In the genomic region with DNA sequence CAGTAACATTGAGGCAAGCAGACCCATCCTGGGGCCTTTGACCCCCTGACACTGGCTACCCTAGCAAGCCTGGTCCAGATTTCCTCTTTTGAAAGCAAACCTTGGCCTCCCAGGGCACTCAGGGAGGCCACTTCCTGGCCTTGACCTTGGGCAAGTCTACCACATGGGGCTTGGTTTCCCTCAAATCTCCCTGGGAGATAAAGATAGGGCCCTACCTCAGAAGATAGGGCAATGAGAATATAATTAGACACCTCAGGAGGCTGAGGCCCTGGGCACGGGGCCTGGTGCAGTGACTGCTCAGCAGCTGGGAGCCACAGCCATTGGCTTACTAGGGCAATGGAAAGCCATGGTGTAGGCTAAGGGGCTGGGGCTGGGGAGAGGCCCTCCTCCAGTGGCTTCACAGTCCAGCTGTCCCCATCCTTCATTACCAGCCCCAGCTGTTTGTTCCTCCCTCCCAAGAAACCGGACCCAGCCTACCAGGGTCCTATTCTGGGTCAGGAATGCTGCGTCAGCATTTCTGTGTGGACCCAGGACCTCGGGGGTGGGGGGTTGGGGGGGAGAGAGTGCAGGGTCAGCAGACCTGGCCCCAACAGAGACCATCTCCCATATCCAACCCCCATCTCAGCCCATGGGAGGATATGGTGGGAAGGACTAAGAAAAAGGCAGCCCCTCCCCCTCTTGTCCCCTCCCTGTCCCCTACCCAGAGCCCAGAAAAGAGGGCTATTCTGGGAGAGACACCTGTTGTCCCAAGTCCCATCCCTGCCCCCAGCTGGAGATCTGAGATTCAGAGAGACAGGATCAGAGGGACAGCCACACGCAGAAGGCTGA, we compare ENCODE assay signal across 12 mouse cellular contexts. TPM values are rescaled to one million over a fixed set of nuclear protein-coding genes. Genes with fewer than 3 reads are reported as not detected.
DNase-seq lines count a peak whose midpoint lies in the region; ATAC-seq lines count a peak whose summit lies in the region.
"Had no signal": no experiment of that assay in that cellular context is flagged by ENCODE, and none has a peak within 500 bp of the region (broad histone marks: within the 10 kb centered on the region; RNA-seq: fewer than 3 reads in every experiment).

No protein-coding gene starts in this region.

- no peaks in the 10 kb centered on the region for H3K9me3 ChIP-seq in liver, embryonic 15.5 days (replicated peaks)
- no peaks in the 10 kb centered on the region for H3K9me3 ChIP-seq in embryonic facial prominence, embryonic 13.5 days
- H3K9me3 ChIP-seq in intestine, embryonic 15.5 days: no peaks in the 10 kb centered on the region

- WGBS in liver, embryonic 15.5 days (ENCODE audit: insufficient replicate concordance): 27% methylated on average over 5 of the region's 5 CpGs
- WGBS in embryonic facial prominence, embryonic 13.5 days: 50% methylated on average over 5 of the region's 5 CpGs
- WGBS in intestine, embryonic 15.5 days: 54% methylated on average over 5 of the region's 5 CpGs

- H3K36me3 ChIP-seq in liver, embryonic 15.5 days (replicated peaks): no peaks in the 10 kb centered on the region
- H3K36me3 ChIP-seq in embryonic facial prominence, embryonic 13.5 days: no peaks in the 10 kb centered on the region
- H3K36me3 ChIP-seq in intestine, embryonic 15.5 days: no peaks in the 10 kb centered on the region

- 0 out of 2 replicates have a peak, but pooled peaks have one; percentile 23 for ATAC-seq in liver, embryonic 15.5 days (ENCODE audit: insufficient read depth)
- ATAC-seq in embryonic facial prominence, embryonic 13.5 days (ENCODE audit: insufficient number of reproducible peaks, insufficient read depth, low FRiP score, low TSS enrichment, low read depth): no peak
- no peak for ATAC-seq in intestine, embryonic 15.5 days
- ATAC-seq in frontal cortex, adult (ENCODE audit: low TSS enrichment): no peak
- no peak for ATAC-seq in monocyte, adult 5-6 weeks (replicated peaks; ENCODE audit: insufficient number of reproducible peaks, low FRiP score, low TSS enrichment, poor library complexity, severe bottlenecking)
- ATAC-seq: Patski had no signal

- peaks cover 26% of the 10 kb centered on the region for H3K4me1 ChIP-seq in liver, embryonic 15.5 days (replicated peaks)
- peaks cover 8% of the 10 kb centered on the region; the same call in 1 of the 2 replicates for H3K4me1 ChIP-seq in embryonic facial prominence, embryonic 13.5 days
- H3K4me1 ChIP-seq in intestine, embryonic 15.5 days (replicated peaks): peaks cover 18% of the 10 kb centered on the region

- H3K4me2 ChIP-seq in liver, embryonic 15.5 days: no peak overlapping the region
- H3K4me2 ChIP-seq in embryonic facial prominence, embryonic 13.5 days: peak overlapping the region; percentile 87
- H3K4me2 ChIP-seq in intestine, embryonic 15.5 days (replicated peaks): peak overlapping the region; percentile 94

- no peak for DNase-seq in liver
- peak; percentile 99 for DNase-seq in skeletal muscle tissue, adult 2 months (ENCODE audit: low read depth, low spot score)
- DNase-seq: adrenal gland, postnatal 25 days; cerebellum, adult 18-20 months had no signal

- H3K27me3 ChIP-seq in liver, embryonic 15.5 days: peaks cover 10% of the 10 kb centered on the region
- no peaks in the 10 kb centered on the region for H3K27me3 ChIP-seq in embryonic facial prominence, embryonic 13.5 days
- no peaks in the 10 kb centered on the region for H3K27me3 ChIP-seq in intestine, embryonic 15.5 days (replicated peaks)

- no peak overlapping the region for H3K4me3 ChIP-seq in liver, embryonic 15.5 days (replicated peaks)
- H3K4me3 ChIP-seq in embryonic facial prominence, embryonic 13.5 days: peak overlapping the region; percentile 49
- H3K4me3 ChIP-seq in intestine, embryonic 15.5 days (replicated peaks): no peak overlapping the region

- no peak overlapping the region for H3K27ac ChIP-seq in liver, embryonic 15.5 days (replicated peaks)
- H3K27ac ChIP-seq in embryonic facial prominence, embryonic 13.5 days: no peak overlapping the region
- H3K27ac ChIP-seq in intestine, embryonic 15.5 days: no peak overlapping the region
- H3K27ac ChIP-seq: kidney, postnatal 0 days had no signal

- no peak overlapping the region for H3K9ac ChIP-seq in liver, embryonic 15.5 days
- no peak overlapping the region for H3K9ac ChIP-seq in embryonic facial prominence, embryonic 13.5 days
- H3K9ac ChIP-seq in intestine, embryonic 15.5 days: no peak overlapping the region

RNA-seq across cellular contexts. Expression of a gene that starts 1.2 kb away (rescaled TPM):
- 0.36 and 0.37 TPM in 2 replicates for polyA plus RNA-seq in liver, embryonic 15.5 days (2015; fragmentation: Nextera tagmentation; extraction: Ambion mirVana)
- 2.3 and 3.3 TPM in 2 replicates for polyA plus RNA-seq in embryonic facial prominence, embryonic 13.5 days (2015; fragmentation: Nextera tagmentation; extraction: Ambion mirVana)
- 0.67 and 1.00 TPM in 2 replicates for polyA plus RNA-seq in intestine, embryonic 15.5 days (2015; fragmentation: Nextera tagmentation; extraction: Ambion mirVana)
- total RNA-seq in monocyte, adult 5-6 weeks (2017): 2.3 to 3.1 TPM (median 2.3 TPM) in 3 replicates

RNA-seq across cellular contexts. Expression of a gene that starts 10.9 kb away (rescaled TPM):
- 0.79 and 0.96 TPM in 2 replicates for polyA plus RNA-seq in liver, embryonic 15.5 days (2015; fragmentation: Nextera tagmentation; extraction: Ambion mirVana)
- polyA plus RNA-seq in embryonic facial prominence, embryonic 13.5 days (2015; fragmentation: Nextera tagmentation; extraction: Ambion mirVana): 1.3 and 1.8 TPM in 2 replicates
- polyA plus RNA-seq in intestine, embryonic 15.5 days (2015; fragmentation: Nextera tagmentation; extraction: Ambion mirVana): 0.44 and 0.62 TPM in 2 replicates
- 37.9 to 82.9 TPM (median 41.3 TPM) in 3 replicates for total RNA-seq in monocyte, adult 5-6 weeks (2017)

RNA-seq across cellular contexts. Expression of a gene that starts 32.3 kb away (rescaled TPM):
- 6.2 and 6.5 TPM in 2 replicates for polyA plus RNA-seq in liver, embryonic 15.5 days (2015; fragmentation: Nextera tagmentation; extraction: Ambion mirVana)
- polyA plus RNA-seq in embryonic facial prominence, embryonic 13.5 days (2015; fragmentation: Nextera tagmentation; extraction: Ambion mirVana): 16.0 and 17.6 TPM in 2 replicates
- polyA plus RNA-seq in intestine, embryonic 15.5 days (2015; fragmentation: Nextera tagmentation; extraction: Ambion mirVana): 48.7 and 49.3 TPM in 2 replicates
- 28.7 to 32.4 TPM (median 29.1 TPM) in 3 replicates for total RNA-seq in monocyte, adult 5-6 weeks (2017)

RNA-seq across cellular contexts. Expression of a gene that starts 46.3 kb away (rescaled TPM):
- 0.05 TPM in 1 of 2 replicates, not detected in the other for polyA plus RNA-seq in liver, embryonic 15.5 days (2015; fragmentation: Nextera tagmentation; extraction: Ambion mirVana)
- 0.51 and 1.3 TPM in 2 replicates for polyA plus RNA-seq in embryonic facial prominence, embryonic 13.5 days (2015; fragmentation: Nextera tagmentation; extraction: Ambion mirVana)
- 0.49 and 0.76 TPM in 2 replicates for polyA plus RNA-seq in intestine, embryonic 15.5 days (2015; fragmentation: Nextera tagmentation; extraction: Ambion mirVana)
- total RNA-seq in monocyte, adult 5-6 weeks (2017): 0.32 to 0.39 TPM in 2 of 3 replicates, not detected in the other
- total RNA-seq: liver, adult 2 months had no signal

RNA-seq across cellular contexts. Expression of a gene that starts 46.5 kb away (rescaled TPM):
- 0.13 and 0.21 TPM in 2 replicates for polyA plus RNA-seq in liver, embryonic 15.5 days (2015; fragmentation: Nextera tagmentation; extraction: Ambion mirVana)
- 4.5 and 4.9 TPM in 2 replicates for polyA plus RNA-seq in embryonic facial prominence, embryonic 13.5 days (2015; fragmentation: Nextera tagmentation; extraction: Ambion mirVana)
- 1.4 and 2.0 TPM in 2 replicates for polyA plus RNA-seq in intestine, embryonic 15.5 days (2015; fragmentation: Nextera tagmentation; extraction: Ambion mirVana)
- total RNA-seq in monocyte, adult 5-6 weeks (2017): 0.78 to 0.95 TPM in 2 of 3 replicates, not detected in the other
